Mouse (Mus musculus) cerebellum, adult 9-10 months (tissue): Measurements from ENCODE around the gene Olfr490.

ENCODE experiments used
- DNase-seq: peaks from one replicate; pipeline ENCODE4 v3.0.0; 2022

Olfr490 gene

GRCm38 (mm10) chr7:108288834-108289233 lies at the start of gene Olfr490:
Gene Olfr490, minus strand, starts transcription at chr7:108288934.
- no peak for DNase-seq

GRCm38 (mm10) chr7:108323574-108323973 lies 34.8 kb upstream of the Olfr490 start, which contains the start of gene Olfr492:
Gene Olfr492, minus strand, starts transcription at chr7:108323674.
- no peak for DNase-seq

GRCm38 (mm10) chr7:108313151-108313550 lies 24.4 kb upstream of the Olfr490 start, which contains the start of gene Olfr491:
Gene Olfr491, plus strand, starts transcription at chr7:108313451.
- no peak for DNase-seq

- DNase-seq = no peak
Observed at GRCm38 (mm10) chr7:108258247-108258646, 30.5 kb downstream of the Olfr490 start, which contains the start of gene Olfr488. Gene Olfr488, minus strand, starts transcription at chr7:108258347.
